Mouse (Mus musculus): ENCODE results near the gene Csf1. TPM values are rescaled to one million over a fixed set of nuclear protein-coding genes. Genes with fewer than 3 reads are reported as not detected.

Csf1 gene
- 10 to 100 TPM; 30.0 to 41.7 TPM for total RNA-seq (2021)
- 32.9 and 44.0 TPM in 2 replicates for polyA plus RNA-seq (2012; rRNA removed)
- long read RNA-seq, full-length matches to known transcripts: 11 of 28 reads
- long read RNA-seq, partial matches to known transcripts: 15 of 28 reads
- long read RNA-seq, other reads (novel, unspliced or antisense): 2 of 28 reads

DNA sequence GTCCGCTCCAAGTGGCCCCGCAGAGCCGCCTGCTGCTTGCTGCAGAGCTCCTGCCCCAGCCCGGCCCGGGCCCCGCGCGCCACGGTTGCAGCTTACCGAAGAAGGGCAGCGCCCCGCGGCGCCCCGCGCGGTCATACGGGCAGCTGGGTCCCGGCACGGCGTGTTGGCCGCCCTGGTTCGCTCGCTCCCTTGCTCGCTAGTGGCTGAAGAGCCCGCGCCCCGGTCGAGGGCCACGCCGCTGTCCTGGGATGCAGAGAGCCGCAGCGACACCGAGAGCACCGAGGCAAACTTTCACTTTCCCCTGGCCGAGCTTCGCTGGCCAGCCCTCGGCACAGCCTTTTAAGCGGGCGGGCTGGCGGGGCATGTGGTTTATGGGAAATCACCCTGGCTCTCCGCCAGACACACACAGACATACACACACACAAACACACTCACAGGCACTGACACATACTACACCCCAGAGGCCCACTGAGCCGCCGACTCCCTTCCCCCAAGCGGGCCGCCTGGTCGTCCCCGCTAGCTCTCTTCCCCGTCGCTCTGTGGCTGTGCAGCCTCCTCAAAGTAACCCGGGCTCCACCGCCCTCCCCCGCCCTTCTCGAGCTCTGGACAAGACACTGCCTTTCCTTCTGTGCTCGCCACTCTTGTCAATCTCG, at the start of gene Csf1:
Gene Csf1, minus strand, starts transcription at position 541 of the 653 bp plus-strand sequence.
- Histone ChIP-seq H3K4me3 (peak within 1 kb of the TSS; percentile 92), H3K9ac (ENCODE audit: low read depth, low read length) (peak within 1 kb of the TSS; percentile 96), H3K79me2 (replicated peaks; ENCODE audit: control insufficient read depth, insufficient read depth, low read length) (peaks cover 2% of the 10 kb centered on the region), H3K27me3 (ENCODE audit: control insufficient read depth, insufficient read depth, low read length) (no peaks in the 10 kb centered on the region), H3K4me1 (ENCODE audit: control insufficient read depth, insufficient read depth, low read length) (peaks cover 21% of the 10 kb centered on the region), H3K36me3 (ENCODE audit: control insufficient read depth, insufficient read depth, low read length) (peaks cover 11% of the 10 kb centered on the region), H3K27ac (peak within 1 kb of the TSS; percentile 95)
- peak; percentile 92 to 94 for DNase-seq
- intact Hi-C loops (cut with DNase I): loop anchor here (2.0 to 10.0 kb wide), 3 partner anchors 33 to 255 kb away; partner anchors contain the start of gene Gstm1
- WGBS: 2% methylated on average over 56 of the region's 56 CpGs
- TF ChIP-seq EP300 (IDR thresholded peaks at IDR 0.05; ENCODE audit: insufficient read depth, low read depth, low read length): peak; percentile 76
- TF ChIP-seq POLR2A (IDR thresholded peaks at IDR 0.05; ENCODE audit: insufficient read depth, low read depth, low read length): peak; percentile 96
- peak; percentile 46 for TF ChIP-seq CTCF (IDR thresholded peaks at IDR 0.05)

DNA sequence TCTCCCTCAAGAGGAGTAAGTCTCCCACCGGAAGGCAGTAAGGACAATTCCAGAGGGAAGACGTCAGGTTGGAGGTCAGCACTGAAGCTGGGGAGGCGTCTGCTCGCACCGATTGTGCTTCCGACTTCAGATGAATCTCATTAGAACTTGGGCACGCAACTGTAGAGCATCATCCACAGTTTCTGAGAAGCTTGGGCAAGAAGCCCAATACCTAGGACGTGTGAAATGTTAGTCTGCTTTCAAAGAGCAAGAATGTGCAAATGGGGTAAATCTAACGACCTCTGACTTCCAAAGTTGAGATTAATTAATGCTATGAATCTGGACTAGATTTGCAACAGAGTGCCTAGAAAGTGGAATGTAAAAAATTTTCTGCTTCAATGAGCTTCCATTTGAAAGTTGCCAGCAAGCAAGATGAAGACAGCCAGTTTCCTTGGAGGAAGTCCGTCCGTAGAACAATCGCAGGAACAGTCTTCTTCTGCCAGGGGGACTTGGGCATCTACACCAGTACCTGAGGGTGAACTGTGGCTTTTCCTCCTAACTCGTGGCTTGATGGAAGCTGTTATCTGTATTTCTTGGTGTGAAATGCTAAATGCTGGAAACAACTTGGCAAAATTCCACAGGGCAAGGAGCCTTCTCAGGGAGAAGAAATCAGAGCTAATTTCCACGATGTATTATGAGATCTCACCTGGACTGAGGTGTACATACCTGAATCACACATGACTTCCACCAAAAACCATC, 47.9 kb upstream of the Csf1 start:
- Histone ChIP-seq H3K27me3 (ENCODE audit: control insufficient read depth, insufficient read depth, low read length) (no peaks in the 10 kb centered on the region), H3K36me3 (ENCODE audit: control insufficient read depth, insufficient read depth, low read length) (no peaks in the 10 kb centered on the region), H3K79me2 (replicated peaks; ENCODE audit: control insufficient read depth, insufficient read depth, low read length) (no peaks in the 10 kb centered on the region), H3K9ac (ENCODE audit: low read depth, low read length) (no peak overlapping the region), H3K27ac (peak overlapping the region; percentile 47), H3K4me1 (ENCODE audit: control insufficient read depth, insufficient read depth, low read length) (peaks cover 5% of the 10 kb centered on the region), H3K4me3 (0 out of 2 replicates have a peak overlapping the region, but pooled peaks have one; percentile 5)
- TF ChIP-seq EP300 (IDR thresholded peaks at IDR 0.05; ENCODE audit: insufficient read depth, low read depth, low read length): no peak
- no peak for TF ChIP-seq POLR2A (IDR thresholded peaks at IDR 0.05; ENCODE audit: insufficient read depth, low read depth, low read length)
- no peak for TF ChIP-seq CTCF (IDR thresholded peaks at IDR 0.05)
- WGBS: 31% methylated on average over 14 of the region's 14 CpGs
- intact Hi-C loops (cut with DNase I): no loop called here
- DNase-seq: no peak

DNA sequence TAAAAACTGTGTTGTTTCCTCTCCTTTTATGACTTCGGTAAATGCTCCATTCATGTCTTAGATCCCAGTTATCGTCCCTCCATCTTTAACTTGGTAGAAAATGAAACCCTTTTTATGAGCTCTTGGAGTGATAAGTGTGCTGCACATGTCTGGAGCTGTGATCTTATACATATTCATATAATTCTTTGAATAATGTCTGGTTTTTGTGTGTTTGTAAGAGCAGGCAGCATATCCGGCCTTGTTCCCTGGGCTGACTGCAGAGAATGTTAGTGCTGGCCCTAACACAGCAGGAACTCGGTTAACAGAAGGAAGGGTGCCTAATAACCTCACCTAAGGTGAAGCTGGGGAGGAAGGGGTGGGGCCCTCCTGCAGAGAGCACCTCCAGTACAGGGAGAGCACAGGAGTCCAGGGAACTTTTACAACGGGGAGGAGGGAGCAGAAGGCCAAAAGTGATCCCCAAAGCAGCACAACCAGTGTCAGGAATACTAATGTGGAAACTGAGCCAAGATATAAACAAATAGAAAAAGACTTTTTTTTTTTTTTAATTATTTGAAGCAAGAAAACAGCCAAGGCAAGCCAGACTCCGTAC, 47.2 kb upstream of the Csf1 start:
- peak overlapping the region; percentile 47 for H3K27ac ChIP-seq
- TF ChIP-seq CTCF (IDR thresholded peaks at IDR 0.05) (no peak), EP300 (IDR thresholded peaks at IDR 0.05; ENCODE audit: insufficient read depth, low read depth, low read length) (0 out of 2 replicates have a peak, but pooled peaks have one; percentile 15), POLR2A (IDR thresholded peaks at IDR 0.05; ENCODE audit: insufficient read depth, low read depth, low read length) (no peak)
- H3K79me2 ChIP-seq (replicated peaks; ENCODE audit: control insufficient read depth, insufficient read depth, low read length): no peaks in the 10 kb centered on the region
- intact Hi-C loops (cut with DNase I): no loop called here
- no peak overlapping the region for H3K4me3 ChIP-seq
- H3K36me3 ChIP-seq (ENCODE audit: control insufficient read depth, insufficient read depth, low read length): no peaks in the 10 kb centered on the region
- H3K27me3 ChIP-seq (ENCODE audit: control insufficient read depth, insufficient read depth, low read length): no peaks in the 10 kb centered on the region
- 38% methylated on average over 6 of the region's 6 CpGs for WGBS
- peaks cover 5% of the 10 kb centered on the region for H3K4me1 ChIP-seq (ENCODE audit: control insufficient read depth, insufficient read depth, low read length)
- no peak for DNase-seq
- H3K9ac ChIP-seq (ENCODE audit: low read depth, low read length): no peak overlapping the region

DNA sequence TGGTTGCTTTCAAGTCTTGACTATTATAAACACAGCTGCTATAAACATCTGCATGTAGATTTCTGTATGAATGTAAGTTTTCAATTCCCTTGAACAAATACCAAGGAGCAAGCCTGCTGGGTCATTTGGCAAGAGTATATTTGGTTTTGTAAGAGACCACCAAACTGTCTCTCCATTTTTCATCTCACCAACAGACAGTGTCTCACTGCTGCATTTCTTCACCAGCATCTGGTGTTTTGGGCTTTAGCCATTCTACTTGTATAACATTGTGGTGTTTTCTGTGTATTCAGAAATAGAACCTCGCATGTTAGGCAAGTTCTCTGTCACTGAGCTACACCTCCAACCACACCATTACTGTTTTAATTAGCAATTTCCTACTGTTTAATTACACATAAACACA, 46.6 kb upstream of the Csf1 start:
- intact Hi-C loops (cut with DNase I): no loop called here
- peaks cover 5% of the 10 kb centered on the region for H3K4me1 ChIP-seq (ENCODE audit: control insufficient read depth, insufficient read depth, low read length)
- H3K36me3 ChIP-seq (ENCODE audit: control insufficient read depth, insufficient read depth, low read length): no peaks in the 10 kb centered on the region
- no peak overlapping the region for H3K4me3 ChIP-seq
- no peak overlapping the region; the same call in 1 of the 2 replicates for H3K27ac ChIP-seq
- no peaks in the 10 kb centered on the region for H3K79me2 ChIP-seq (replicated peaks; ENCODE audit: control insufficient read depth, insufficient read depth, low read length)
- 84% methylated on average over 1 of the region's 1 CpGs for WGBS
- no peak for DNase-seq
- no peaks in the 10 kb centered on the region for H3K27me3 ChIP-seq (ENCODE audit: control insufficient read depth, insufficient read depth, low read length)
- no peak overlapping the region for H3K9ac ChIP-seq (ENCODE audit: low read depth, low read length)
- TF ChIP-seq POLR2A (IDR thresholded peaks at IDR 0.05; ENCODE audit: insufficient read depth, low read depth, low read length) (no peak), EP300 (IDR thresholded peaks at IDR 0.05; ENCODE audit: insufficient read depth, low read depth, low read length) (no peak), CTCF (IDR thresholded peaks at IDR 0.05) (no peak)

DNA sequence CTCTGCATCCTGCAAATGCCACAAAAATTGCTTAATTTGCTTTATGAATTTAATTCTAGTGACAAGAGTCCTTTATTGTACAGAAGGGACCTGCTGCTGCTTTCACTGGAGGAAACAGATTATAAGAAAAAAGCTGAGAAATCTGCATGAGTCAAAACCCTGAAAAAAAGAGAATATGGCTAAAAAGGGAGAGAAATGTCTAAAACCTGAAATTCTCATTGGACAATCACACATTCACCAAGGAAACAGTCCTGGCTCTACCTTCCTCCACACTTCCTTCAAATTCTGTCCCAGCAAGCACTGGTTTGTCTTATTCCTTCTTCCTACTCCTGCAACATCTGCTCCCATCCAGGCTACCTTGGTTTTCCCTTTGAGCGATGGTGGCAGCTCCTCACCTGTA, 44.5 kb upstream of the Csf1 start:
- intact Hi-C loops (cut with DNase I): no loop called here
- Histone ChIP-seq H3K27ac (no peak overlapping the region), H3K9ac (ENCODE audit: low read depth, low read length) (no peak overlapping the region), H3K4me3 (no peak overlapping the region), H3K79me2 (replicated peaks; ENCODE audit: control insufficient read depth, insufficient read depth, low read length) (no peaks in the 10 kb centered on the region), H3K36me3 (ENCODE audit: control insufficient read depth, insufficient read depth, low read length) (no peaks in the 10 kb centered on the region), H3K27me3 (ENCODE audit: control insufficient read depth, insufficient read depth, low read length) (no peaks in the 10 kb centered on the region), H3K4me1 (ENCODE audit: control insufficient read depth, insufficient read depth, low read length) (peaks cover 6% of the 10 kb centered on the region)
- 96% methylated on average over 1 of the region's 1 CpGs for WGBS
- TF ChIP-seq EP300 (IDR thresholded peaks at IDR 0.05; ENCODE audit: insufficient read depth, low read depth, low read length) (no peak), POLR2A (IDR thresholded peaks at IDR 0.05; ENCODE audit: insufficient read depth, low read depth, low read length) (no peak), CTCF (IDR thresholded peaks at IDR 0.05) (no peak)
- DNase-seq: no peak
